Mouse (Mus musculus) embryo, embryonic 9.5 days (tissue): Measurements from ENCODE around the gene Tor2a.

Experiments used
- DNase-seq: peaks from one replicate; pipeline ENCODE4 v3.0.0-alpha.2; 2017; ENCODE audit errors: extremely low spot score

Tor2a gene

GRCm38 (mm10) chr2:32757056-32757845 lies at the start of gene Tor2a:
Gene Tor2a, plus strand, starts transcription at chr2:32757234.
- DNase-seq: peak; percentile 97

- DNase-seq: peak; percentile 72
Observed at GRCm38 (mm10) chr2:32708643-32709042, 48.4 kb upstream of the Tor2a start.

DNA sequence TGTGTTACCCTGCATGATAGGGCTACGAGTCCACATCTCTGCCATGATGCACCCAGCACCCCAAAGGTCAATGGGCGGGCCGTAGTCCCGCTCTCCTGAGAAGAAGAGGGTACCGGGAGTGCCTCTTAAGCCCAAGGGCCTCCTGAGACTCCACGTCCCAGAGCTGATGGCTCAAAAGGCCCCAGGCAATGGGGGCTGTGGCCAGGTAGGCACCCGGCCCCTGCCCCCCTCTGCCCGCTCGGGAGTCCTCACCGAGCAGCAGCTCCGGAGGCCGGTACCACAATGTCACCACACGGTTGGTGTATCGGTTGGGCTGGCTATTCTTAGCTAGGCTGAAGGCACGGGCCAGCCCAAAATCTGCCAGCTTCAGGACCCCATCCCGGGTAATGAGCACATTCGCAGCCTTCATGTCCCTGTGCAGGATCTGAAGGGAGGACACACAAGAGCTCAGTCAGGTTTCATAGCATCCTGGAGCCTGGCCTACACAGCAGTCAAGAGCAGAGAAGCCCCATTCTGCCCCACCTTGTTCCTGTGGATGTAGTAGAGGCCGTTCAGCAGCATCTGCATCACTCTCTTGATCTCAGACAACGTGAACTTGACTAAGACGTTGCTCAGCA lies 47.4 kb upstream of the Tor2a start:
- no peak for DNase-seq

- no peak for DNase-seq
Observed at GRCm38 (mm10) chr2:32710425-32710824, 46.6 kb upstream of the Tor2a start.

DNA sequence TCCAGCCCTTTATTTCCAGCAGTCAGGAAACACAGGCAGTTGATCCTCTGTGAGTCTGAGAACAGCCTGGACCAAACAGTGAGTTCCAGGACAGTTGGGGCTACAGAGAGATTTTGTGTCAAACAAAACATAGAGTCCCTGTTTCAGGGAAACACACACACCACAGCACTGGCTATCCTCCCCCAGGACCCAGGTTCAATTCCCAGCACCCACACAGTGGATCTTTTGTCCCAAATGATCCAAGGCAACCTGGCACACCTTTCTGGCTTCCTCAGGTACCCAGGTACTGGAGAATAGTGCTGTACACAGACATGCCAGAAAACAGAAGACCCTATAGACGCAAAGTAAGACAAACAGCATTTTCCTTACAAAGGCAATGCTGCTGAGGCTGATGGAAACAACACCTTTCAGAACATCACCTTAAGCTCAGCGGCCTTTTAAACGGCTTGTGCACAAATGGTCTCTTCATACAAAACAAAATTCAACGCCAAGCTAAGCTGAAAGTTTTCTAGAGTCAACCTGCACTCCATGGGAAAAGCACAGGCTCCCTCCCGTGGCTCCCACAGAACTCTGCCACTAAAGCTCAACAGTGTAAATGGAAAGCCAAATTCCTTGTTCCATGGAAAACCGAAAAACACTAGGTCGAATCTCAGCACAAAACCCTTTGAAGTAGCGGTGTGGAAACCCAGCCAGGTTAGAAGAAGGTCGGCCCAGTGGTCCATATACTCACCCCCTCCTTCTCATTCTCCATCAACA lies 45.6 kb upstream of the Tor2a start:
- no peak for DNase-seq

DNA sequence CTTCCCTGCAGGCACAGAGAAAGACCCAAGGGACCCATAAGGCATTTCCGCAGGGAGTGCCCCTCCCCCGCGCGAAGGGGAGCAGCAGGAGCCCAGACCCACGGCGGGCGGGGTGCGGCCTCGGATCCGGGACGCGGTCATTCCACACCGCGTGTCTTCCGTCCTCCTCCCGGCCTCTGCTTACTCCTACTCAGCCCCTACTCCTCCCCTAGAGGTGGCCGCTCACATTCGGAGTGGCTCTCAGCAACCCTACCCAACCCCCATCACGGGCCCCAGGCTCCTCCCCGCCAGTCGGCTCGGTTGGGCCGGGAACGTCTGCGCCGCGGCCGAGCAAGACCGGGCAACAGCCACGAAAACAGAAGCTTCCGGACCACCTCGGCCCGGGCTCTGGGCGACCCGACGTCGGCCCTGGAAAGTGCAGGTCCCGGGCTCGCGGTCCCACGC lies 44.9 kb upstream of the Tor2a start:
- DNase-seq: peak; percentile 72

- DNase-seq: peak; percentile 95
Observed at GRCm38 (mm10) chr2:32712586-32712933, 44.5 kb upstream of the Tor2a start.

DNA sequence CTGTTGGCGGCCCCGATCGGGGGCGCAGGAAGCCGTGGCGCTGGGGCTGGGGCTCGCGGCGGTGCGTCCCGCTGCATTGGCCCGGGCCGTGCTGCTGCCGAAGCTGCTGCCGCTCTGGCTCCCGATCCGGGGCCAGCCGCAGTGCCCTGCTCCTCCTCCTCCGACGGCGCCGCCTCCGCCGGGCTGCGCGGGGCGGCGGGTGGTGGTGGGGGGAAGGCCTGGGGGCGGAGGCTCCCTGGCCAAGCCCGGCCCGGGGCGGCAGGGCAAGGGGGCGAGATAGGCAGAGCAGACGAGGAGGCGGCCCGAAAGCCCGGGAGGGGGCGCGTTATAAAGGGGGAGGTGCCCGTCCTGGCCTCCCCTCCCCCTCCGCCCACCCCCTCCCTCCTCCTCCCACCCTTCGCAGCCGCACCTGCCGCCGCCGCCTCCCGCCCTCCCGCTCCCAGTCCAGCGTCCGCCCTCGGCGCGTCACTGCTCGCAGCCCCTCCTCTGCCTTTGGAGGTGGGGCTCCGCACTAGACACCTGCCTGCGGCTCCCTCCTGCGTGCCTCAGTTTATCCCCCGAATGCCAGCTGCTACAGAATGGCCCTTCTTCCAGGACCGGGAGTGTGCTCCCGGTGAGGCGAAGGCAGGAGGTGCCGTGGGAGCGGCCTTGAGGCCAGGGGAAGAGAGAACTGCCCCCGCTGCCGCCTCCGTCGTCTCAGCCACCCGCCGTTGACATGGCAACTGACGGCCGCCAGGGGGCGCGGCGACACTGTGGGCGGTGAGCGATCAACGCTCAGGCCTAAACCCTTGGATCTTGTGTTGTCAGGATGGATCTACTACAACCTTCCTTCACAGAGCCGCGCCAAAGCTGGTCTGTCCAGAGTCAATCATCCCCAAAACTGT lies 43.9 kb upstream of the Tor2a start, which contains the start of gene Cdk9:
Cdk9 (minus strand) TSS at position 143 of the 884 bp plus-strand sequence.
- peak; percentile 94 for DNase-seq

DNA sequence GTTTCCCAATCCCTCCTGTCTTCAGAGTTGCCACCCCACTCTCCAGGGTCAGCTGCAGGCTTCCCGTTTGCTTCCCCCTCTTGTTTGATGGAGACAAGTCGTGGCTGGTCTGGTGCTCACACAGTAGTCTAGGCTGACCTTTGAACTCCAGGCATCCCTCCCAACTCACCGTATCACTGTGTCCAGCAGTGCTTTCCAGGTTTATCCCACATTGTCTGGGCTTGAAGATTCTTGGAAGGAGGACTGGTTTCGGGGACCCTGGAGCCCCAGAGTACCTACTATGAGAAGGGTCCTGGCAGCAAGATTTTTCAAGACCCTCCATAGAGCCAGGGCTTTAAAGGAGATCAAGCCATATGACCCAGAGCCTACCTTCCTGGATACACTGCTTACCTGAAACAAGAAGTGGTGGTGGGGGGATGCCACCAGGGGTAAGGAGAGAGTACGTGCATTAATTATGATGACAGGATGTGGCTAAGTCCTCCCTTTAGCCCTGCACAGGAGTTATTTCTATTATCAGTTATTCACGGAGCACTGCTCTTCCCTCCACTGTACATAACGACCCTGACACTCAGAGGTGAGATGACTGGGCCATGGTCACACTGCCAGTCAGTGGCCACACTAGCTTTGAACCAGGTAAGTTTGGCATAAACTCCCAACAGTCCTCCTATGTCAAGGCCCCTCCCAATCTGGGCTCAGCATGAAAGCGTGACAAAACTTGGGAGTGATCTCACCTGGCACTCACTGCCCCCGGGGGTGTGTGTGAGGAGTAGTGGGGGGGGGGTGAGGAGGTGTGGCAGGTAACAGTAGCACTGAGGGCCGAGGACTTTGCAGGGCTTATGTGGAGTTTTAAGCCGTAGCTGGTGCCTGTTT lies 42.7 kb upstream of the Tor2a start:
- no peak for DNase-seq

- no peak for DNase-seq
Observed at GRCm38 (mm10) chr2:32714987-32715425, 42.0 kb upstream of the Tor2a start.

DNA sequence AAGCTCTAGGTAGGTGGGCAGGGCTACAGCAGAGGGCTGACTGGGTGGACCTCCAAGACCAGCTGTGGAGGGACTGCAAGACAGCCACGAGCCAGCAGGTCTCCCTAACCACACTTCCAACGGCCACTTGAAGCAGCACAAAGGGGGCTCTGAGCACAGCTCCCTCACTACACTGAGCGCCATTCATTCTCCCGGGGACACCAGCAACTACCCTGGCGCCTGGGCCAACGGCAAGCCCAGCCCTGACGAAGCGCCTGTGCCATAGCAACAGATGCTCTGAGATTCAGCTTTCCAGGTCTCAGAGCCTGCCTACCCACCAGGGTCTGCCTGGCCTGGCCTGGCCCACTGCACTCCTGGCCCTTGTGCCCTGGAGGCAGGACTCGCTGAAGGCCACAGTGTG lies 38.3 kb upstream of the Tor2a start:
- DNase-seq: no peak

DNA sequence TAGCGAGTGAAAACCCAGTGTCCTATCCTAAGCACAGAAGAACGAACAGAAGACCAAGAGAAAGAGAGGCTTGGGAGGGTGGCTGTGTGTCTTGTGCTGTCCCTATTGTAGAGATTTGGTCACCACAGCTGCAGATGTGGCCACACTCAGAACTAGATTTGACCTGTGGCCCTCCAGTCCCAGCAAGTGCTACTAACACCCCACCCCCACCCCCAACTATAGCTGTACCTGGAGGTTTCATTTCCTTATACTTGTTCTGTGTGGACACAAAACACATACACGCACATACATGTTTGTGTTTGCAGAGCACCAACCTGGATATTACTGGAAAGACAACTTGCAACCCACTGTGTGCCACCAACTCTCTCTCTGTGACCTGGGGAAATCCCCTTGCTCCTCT lies 37.0 kb upstream of the Tor2a start:
- DNase-seq: no peak

GRCm38 (mm10) chr2:32720681-32721229 lies 36.3 kb upstream of the Tor2a start, which contains the start of gene Sh2d3c:
Gene Sh2d3c, plus strand, starts transcription at chr2:32721055.
- no peak for DNase-seq

DNA sequence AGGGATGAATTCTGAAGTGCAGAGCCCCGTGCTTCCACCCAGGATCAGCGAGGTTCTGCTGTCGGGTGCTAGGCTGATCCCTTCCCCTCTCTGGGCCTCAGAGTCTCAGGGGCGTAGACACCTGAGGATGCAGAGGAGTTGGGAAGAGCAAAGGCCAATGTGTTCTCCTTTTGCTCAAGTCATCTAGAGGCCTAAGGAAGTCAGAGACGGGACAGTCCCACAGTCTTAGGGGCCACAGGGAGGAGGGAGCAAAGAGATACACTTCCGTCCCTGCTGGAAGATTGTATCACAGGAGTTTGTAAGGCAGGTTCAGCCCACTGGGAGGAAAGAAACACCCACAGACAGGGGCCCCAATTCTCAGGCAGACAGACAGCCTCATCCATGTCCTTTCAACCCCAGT lies 35.0 kb upstream of the Tor2a start:
- DNase-seq: no peak

DNA sequence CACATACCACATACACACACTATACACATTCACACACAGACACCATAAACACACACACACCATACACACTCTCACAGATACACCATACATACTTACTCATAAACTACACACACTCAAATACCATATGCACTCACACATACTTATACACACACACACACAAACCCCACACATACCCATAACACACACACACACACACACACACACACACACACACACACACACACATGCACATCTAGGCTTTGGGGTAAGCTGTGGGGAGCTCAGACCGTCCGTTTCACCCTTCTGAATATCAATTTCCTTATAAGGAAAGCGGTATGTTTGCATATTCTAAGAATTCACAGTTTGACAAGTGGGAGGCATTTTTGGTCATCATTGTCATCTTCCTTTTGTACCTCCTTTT lies 34.5 kb upstream of the Tor2a start:
- no peak for DNase-seq

DNA sequence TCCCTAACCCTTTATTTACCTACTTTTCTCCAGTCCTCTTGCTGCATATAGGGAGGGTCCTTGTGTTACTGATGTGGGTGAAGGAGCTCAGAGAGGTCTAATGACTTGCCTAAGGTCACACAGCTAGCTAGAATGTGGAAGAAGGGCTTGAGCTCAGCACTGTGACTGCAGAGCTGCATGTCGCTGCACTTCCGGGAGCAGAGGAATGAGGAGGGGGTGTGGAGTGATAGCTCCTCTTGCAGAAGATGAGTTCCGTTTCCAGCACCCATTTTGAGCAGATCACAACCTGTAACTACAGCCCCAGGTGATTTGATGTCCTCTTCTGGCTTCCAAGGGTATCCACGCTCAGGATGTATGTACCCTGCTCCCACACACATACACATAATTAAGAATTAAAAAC lies 32.9 kb upstream of the Tor2a start:
- no peak for DNase-seq

DNA sequence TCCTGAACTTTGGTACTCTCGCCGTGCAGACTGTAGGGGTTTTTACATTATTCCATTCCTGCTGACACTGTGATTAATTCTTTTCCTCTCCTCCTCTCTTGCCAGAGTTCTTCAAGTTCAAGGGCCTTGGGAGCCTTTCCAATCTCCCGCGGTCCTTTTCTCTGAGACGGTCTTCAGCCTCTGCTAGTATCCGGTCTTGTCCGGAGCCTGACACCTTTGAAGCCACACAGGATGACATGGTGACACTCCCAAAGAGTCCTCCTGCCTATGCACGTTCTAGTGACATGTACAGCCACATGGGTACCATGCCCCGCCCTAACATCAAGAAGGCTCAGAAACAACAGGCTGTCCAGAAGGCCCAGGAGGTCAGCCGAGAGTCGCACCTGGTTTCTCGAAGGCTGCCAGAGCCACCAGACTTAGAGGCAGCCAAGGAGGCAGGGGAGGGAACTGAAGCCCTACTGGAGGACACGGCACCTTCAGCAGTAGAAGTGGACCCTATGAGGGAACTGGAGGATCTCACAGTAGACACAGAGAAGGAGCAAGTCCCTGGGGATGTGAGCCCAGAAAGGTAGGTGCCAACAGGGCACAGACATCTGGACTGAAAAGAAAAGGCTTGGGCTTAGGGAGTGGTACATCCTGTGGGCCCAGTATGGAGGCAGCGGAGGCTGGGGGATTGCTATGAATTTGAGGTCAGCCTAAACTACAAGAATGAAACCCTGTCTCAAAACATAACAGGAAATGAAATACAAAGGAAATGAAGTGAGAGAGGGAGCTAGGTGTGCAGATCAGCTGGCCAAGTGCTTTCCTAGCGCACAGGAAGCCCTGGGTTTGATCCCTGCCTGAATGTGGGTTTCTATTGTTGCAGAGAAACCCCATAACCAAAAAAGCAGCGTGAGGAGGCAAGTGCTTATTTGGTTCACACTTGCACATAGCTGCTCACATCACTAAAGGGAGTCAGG lies 31.9 kb upstream of the Tor2a start:
- no peak for DNase-seq

DNA sequence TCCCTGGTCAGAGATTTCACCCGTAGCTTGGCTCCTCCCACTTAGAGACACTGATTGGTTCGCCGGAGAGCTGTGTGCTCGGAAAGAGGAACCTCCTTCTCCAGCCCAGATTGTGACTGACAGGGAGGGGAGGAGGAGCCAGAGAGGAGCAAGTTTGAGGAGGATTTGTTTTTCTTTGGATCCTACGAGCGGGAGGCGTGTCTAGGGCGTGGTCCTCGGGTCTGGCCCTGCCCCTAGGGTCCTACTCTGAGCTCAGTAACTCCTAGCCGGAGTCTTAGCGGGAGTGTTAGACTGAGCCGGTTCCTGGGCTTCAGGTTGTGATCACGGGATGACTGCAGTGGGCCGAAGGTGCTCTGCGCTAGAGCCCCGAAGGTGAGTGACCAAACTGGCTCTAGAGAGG lies 29.6 kb upstream of the Tor2a start:
- DNase-seq: peak; percentile 95

DNA sequence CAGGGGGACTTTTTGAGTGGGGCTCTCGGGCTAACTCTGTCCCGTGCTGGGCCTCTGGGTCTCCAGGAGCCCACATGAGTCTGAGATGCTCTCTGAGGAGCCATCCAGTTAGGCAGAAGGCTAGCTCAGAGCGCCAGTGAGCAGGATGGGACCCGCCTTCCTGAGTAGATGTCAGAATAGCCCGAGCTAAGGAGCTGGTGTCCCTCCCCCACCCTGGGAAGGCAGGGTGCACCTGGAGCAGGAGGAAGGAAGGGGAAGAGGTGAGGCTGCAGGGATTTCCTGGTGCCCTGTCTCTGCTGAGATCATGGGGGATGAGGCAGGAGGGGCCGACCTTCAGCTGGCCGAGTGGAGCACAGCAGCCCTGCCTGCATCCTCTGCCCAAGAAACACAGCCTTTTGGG lies 28.6 kb upstream of the Tor2a start:
- no peak for DNase-seq
